Mouse (Mus musculus) olfactory bulb, adult 2 months (tissue): ENCODE measurements at regions not wholly inside any gene's neighbourhood (a gene's known extent, or its start where the extent isn't known, plus 50 kb on each side); places are given as distances from the start of the nearest gene placed in this dataset.

ENCODE experiments used
- CTCF ChIP-seq: fragments of 200-500 bp; IDR thresholded peaks from 2 replicates; pipeline ENCODE4 v1.5.1; 2012; ENCODE audit warnings: low read depth, mild to moderate bottlenecking, low read length, moderate library complexity; ENCODE audit not compliant: insufficient read depth
- POLR2A ChIP-seq: fragments of 200-500 bp; IDR thresholded peaks from 2 replicates; pipeline ENCODE4 v1.6.1; 2012; ENCODE audit warnings: mild to moderate bottlenecking, low read depth, low read length, moderate library complexity; ENCODE audit not compliant: insufficient read depth

DNA sequence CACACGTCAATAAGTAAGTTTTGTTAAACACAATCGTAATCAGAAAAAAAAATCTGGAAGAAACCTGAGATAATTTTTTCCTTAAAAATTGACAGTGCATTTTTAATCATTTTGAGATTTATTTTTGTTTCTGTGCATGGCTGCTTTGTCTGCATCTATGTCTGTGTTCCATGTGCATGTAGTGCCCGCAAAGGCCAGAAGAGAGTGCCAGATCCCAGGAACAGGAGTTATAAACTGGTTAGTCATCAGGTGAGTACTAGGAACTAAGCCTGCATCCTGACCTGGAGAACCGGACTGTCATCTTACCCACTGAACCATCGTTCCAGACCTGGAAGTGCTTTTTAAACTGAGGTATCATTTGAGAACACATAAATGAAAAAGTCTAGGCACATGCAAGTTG lies 514.9 kb downstream of the Nyap2 start:
- TF ChIP-seq CTCF (no peak), POLR2A (no peak)
